Mouse (Mus musculus) central nervous system, embryonic 18 days (tissue): Measurements from ENCODE around the gene Lnp1. TPM values are rescaled to one million over a fixed set of nuclear protein-coding genes. Genes with fewer than 3 reads are reported as not detected.

Experiments used
- polyA plus RNA-seq: library from polyadenylated mRNA; depleted of rRNA; stranded (reverse); fragments of >200 nt; gene quantifications from 2 replicates; pipeline ENCODE4 v1.2.3, GENCODE M21; 2012; rRNA removed

Lnp1 gene
- polyA plus RNA-seq: 0.49 and 0.51 TPM in 2 replicates

GRCm38 (mm10) chr16:56928023-56928422 is at the start of gene Lnp1:
Gene Lnp1 (minus strand): TSS chr16:56928061.

GRCm38 (mm10) chr16:56885824-56886615 is 41.8 kb downstream of the Lnp1 start, which contains the start of gene Tmem45a:
Gene Tmem45a (minus strand): TSS chr16:56886166.

Other genes with a start within 250 kb of the Lnp1 start
- gene Tfg, start 210.6 kb downstream of the Lnp1 start, polyA plus RNA-seq: 107 and 110 TPM in 2 replicates
- gene Adgrg7, start 132.2 kb downstream of the Lnp1 start, polyA plus RNA-seq: not detected in 2 replicates
- gene Tmem45a, start 41.9 kb downstream of the Lnp1 start, polyA plus RNA-seq: 2.8 TPM in 2 replicates
- 0.03 TPM in 1 of 2 replicates, not detected in the other for gene Tmem45a2, start 143.3 kb upstream of the Lnp1 start, polyA plus RNA-seq
- 61.1 and 64.4 TPM in 2 replicates for gene Tomm70a, start 193.6 kb upstream of the Lnp1 start, polyA plus RNA-seq
- 24.1 and 26.3 TPM in 2 replicates for gene Nit2, start 239.3 kb upstream of the Lnp1 start, polyA plus RNA-seq